Mouse (Mus musculus) E14TG2a.4 (cell line): ENCODE results near the gene Gm6760.

Experiments used
- H3K27me3 ChIP-seq: 2 replicates; pipeline ENCODE4 v1.6.1; 2014; ENCODE audit warnings: low read length, control low read depth; ENCODE audit not compliant: insufficient read depth
- H3K36me3 ChIP-seq: 2 replicates; pipeline ENCODE4 v1.6.1; 2014; ENCODE audit warnings: low read length, control low read depth; ENCODE audit not compliant: insufficient read depth
- H3K4me1 ChIP-seq: replicated peaks from 2 replicates; pipeline ENCODE4 v1.6.1; 2014; ENCODE audit warnings: low read depth, low read length, control low read depth
- H3K4me3 ChIP-seq: replicated peaks from 2 replicates; pipeline ENCODE4 v1.5.1; 2014; ENCODE audit warnings: mild to moderate bottlenecking, low read length
- H3K9me3 ChIP-seq: 2 replicates; pipeline ENCODE4 v1.6.1; 2014; ENCODE audit warnings: low read length, control low read depth
- CTCF ChIP-seq: conservative IDR thresholded peaks from 2 replicates; pipeline ENCODE4 v1.5.1; 2014; ENCODE audit warnings: low read length
- NANOG ChIP-seq: IDR thresholded peaks from 2 replicates; pipeline ENCODE4 v1.6.1; 2014; ENCODE audit warnings: borderline replicate concordance, low read length, mixed read lengths
- POU5F1 ChIP-seq: IDR thresholded peaks from 2 replicates; pipeline ENCODE4 v1.6.1; 2014; ENCODE audit warnings: low read length, borderline replicate concordance

Gm6760 gene

DNA sequence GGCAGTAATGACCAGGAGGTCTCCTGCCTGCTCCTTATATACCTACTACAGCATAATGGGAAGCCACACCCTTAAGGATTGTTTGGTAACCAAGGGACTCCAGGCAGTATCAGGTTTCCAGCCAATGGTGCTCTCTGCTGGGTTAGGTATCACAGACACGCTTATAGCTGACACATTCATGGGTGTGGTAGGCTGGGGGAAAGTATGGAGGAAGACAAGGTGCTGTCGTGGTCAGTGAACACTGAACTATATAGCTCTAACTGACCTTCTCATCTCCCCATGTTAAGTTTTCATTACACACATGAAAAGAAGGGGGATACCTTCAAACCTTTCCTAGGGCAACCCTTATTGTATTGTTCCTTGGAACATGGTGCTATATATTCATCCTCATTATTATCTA is at the start of gene Gm6760:
Gene Gm6760 (minus strand): TSS at position 101 of the 400 bp plus-strand sequence.
- no peaks in the 10 kb centered on the region for H3K4me1 ChIP-seq
- no peak within 1 kb of the TSS for H3K4me3 ChIP-seq
- H3K9me3 ChIP-seq = no peaks in the 10 kb centered on the region
- no peak for TF ChIP-seq POU5F1
- TF ChIP-seq CTCF = no peak
- no peak for TF ChIP-seq NANOG
- no peaks in the 10 kb centered on the region for H3K36me3 ChIP-seq
- H3K27me3 ChIP-seq = no peaks in the 10 kb centered on the region

- Histone ChIP-seq H3K36me3 (no peaks in the 10 kb centered on the region), H3K4me3 (no peak overlapping the region), H3K4me1 (no peaks in the 10 kb centered on the region), H3K27me3 (no peaks in the 10 kb centered on the region), H3K9me3 (no peaks in the 10 kb centered on the region)
- TF ChIP-seq CTCF (no peak), POU5F1 (no peak), NANOG (no peak)
Measured at GRCm38 (mm10) chrX:64181246-64181645, 29.2 kb upstream of the Gm6760 start.

GRCm38 (mm10) chrX:64173248-64173647 is 21.2 kb upstream of the Gm6760 start, which contains the start of gene 3830417A13Rik:
Gene 3830417A13Rik, plus strand, starts transcription at chrX:64173548.
- Histone ChIP-seq H3K4me3 (no peak within 1 kb of the TSS), H3K9me3 (no peaks in the 10 kb centered on the region), H3K27me3 (no peaks in the 10 kb centered on the region), H3K36me3 (no peaks in the 10 kb centered on the region), H3K4me1 (no peaks in the 10 kb centered on the region)
- no peak for TF ChIP-seq POU5F1
- no peak for TF ChIP-seq CTCF
- TF ChIP-seq NANOG = no peak
